Mouse (Mus musculus): Measurements from ENCODE around the gene 4833427G06Rik. TPM values are rescaled to one million over a fixed set of nuclear protein-coding genes. Genes with fewer than 3 reads are reported as not detected.

The 4833427G06Rik gene
- polyA plus RNA-seq, 2 experiments, result not detected

DNA sequence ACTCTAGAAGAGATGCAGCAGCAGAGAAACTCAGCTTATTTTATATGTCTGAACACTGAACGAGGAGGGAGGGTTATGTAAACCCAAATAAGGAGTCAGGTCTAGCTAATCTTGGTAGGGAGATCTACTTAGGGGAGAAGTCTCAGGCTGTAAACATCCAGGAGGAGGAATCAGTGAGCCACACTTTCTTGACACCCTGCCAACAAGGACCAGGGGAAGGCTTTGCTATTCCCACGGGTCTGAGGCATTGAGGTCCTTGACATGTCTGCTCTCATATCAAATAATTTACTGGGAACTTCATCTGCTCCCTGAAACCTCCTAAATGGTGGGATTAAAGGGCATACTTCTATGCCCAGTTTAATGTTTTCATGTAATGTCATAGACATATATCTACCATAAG, 5.6 kb downstream of the 4833427G06Rik start:
- Histone ChIP-seq H3K9ac (replicated peaks) (no peak overlapping the region), H3K36me3 (replicated peaks; ENCODE audit: control insufficient read depth, insufficient read depth, low read depth) (no peaks in the 10 kb centered on the region), H3K27ac (no peak overlapping the region), H3K9me3 (ENCODE audit: control insufficient read depth, low read length) (no peaks in the 10 kb centered on the region), H3K4me2 (ENCODE audit: low read depth) (no peak overlapping the region), H3K4me3 (ENCODE audit: insufficient read depth in 1 of 2, low read depth in 2 of 2, low read length in 2 of 2) (no peak overlapping the region), H3K27me3 (ENCODE audit: control insufficient read depth, insufficient read depth, low read length) (peaks cover 9% of the 10 kb centered on the region), H3K4me1 (replicated peaks; ENCODE audit: control insufficient read depth in 2 of 2, insufficient read depth in 2 of 2, low read length in 1 of 2) (peaks cover 4 to 5% of the 10 kb centered on the region in 2 experiments; a peak in 3 of 4 replicates)
- TF ChIP-seq CTCF (IDR thresholded peaks at IDR 0.05; ENCODE audit: low read depth) (no peak), EP300 (IDR thresholded peaks at IDR 0.05; ENCODE audit: low read depth) (no peak)
- no peak for DNase-seq (ENCODE audit: low read depth in 3 of 3, low spot score in 3 of 3)
- 31% methylated on average over 2 of the region's 2 CpGs for WGBS (ENCODE audit: insufficient replicate concordance)
- ATAC-seq (ENCODE audit: insufficient read depth), result no peak

DNA sequence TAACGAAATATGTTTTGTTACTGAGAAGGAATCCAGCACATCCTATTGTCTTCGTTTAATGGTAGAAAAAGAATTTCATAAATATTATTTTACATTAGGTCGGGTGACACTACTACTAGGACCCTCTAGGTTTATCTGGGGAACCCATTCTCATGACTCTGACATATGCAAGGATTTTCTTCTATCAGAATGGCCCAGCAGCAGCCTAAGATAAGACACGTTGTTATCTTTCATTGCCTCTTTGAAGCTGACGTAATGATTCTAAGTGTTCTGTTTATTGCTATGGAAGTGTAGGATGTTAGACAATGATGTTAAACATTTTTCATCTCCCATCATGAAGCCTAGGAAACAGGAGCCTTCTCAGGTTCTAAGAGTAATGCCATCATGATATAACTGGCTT, 8.2 kb downstream of the 4833427G06Rik start:
- no peaks in the 10 kb centered on the region for H3K9me3 ChIP-seq (ENCODE audit: control insufficient read depth, low read length)
- no peaks in the 10 kb centered on the region for H3K27me3 ChIP-seq (ENCODE audit: control insufficient read depth, insufficient read depth, low read length)
- H3K36me3 ChIP-seq (replicated peaks; ENCODE audit: control insufficient read depth, insufficient read depth, low read depth), result no peaks in the 10 kb centered on the region
- no peak overlapping the region for H3K4me3 ChIP-seq (ENCODE audit: insufficient read depth in 1 of 2, low read depth in 2 of 2, low read length in 2 of 2)
- H3K4me2 ChIP-seq (ENCODE audit: low read depth), result no peak overlapping the region
- ATAC-seq (ENCODE audit: insufficient read depth) (peak; percentile 31; the same call in 1 of the 2 replicates), DNase-seq (ENCODE audit: low read depth in 3 of 3, low spot score in 3 of 3) (peak in 1 of 3 experiments; percentile 17)
- H3K4me1 ChIP-seq (replicated peaks; ENCODE audit: control insufficient read depth in 2 of 2, insufficient read depth in 2 of 2, low read length in 1 of 2), result peaks cover 4 to 5% of the 10 kb centered on the region in 2 experiments; a peak in 3 of 4 replicates
- TF ChIP-seq CTCF (IDR thresholded peaks at IDR 0.05; ENCODE audit: low read depth), result no peak
- peak; percentile 77 for TF ChIP-seq EP300 (IDR thresholded peaks at IDR 0.05; ENCODE audit: low read depth)
- WGBS (ENCODE audit: insufficient replicate concordance), result 26% methylated on average over 5 of the region's 5 CpGs
- no peak overlapping the region for H3K9ac ChIP-seq (replicated peaks)
- H3K27ac ChIP-seq, result no peak overlapping the region

DNA sequence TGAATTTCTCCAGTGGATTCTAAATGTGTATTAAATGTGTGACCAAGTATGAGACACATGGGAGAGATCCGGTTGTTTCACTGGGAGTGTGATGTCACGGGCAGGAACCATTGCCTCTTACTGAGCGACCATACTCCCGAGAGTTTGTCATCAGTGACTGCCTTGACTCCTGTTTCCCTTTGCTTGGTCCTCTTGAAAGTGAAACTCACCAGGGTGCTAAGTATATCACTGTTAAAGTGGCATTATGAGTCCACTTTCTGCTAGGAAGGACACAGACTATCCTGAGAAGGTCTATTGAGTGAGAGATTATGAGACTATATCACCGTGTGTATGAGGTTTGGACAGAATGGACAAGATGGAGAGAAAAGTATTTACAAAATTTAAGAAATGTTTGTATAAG, 20.3 kb downstream of the 4833427G06Rik start:
- Histone ChIP-seq H3K4me2 (ENCODE audit: low read depth) (no peak overlapping the region), H3K4me3 (ENCODE audit: insufficient read depth in 1 of 2, low read depth in 2 of 2, low read length in 2 of 2) (no peak overlapping the region), H3K27me3 (ENCODE audit: control insufficient read depth, insufficient read depth, low read length) (no peaks in the 10 kb centered on the region), H3K9me3 (ENCODE audit: control insufficient read depth, low read length) (no peaks in the 10 kb centered on the region), H3K9ac (replicated peaks) (no peak overlapping the region), H3K27ac (no peak overlapping the region), H3K36me3 (replicated peaks; ENCODE audit: control insufficient read depth, insufficient read depth, low read depth) (no peaks in the 10 kb centered on the region), H3K4me1 (replicated peaks; ENCODE audit: control insufficient read depth in 2 of 2, insufficient read depth in 2 of 2, low read length in 1 of 2) (peaks cover 0 to 5% of the 10 kb centered on the region in 2 experiments; a peak in 2 of 4 replicates)
- TF ChIP-seq CTCF (IDR thresholded peaks at IDR 0.05; ENCODE audit: low read depth) (no peak), EP300 (IDR thresholded peaks at IDR 0.05; ENCODE audit: low read depth) (no peak)
- WGBS (ENCODE audit: insufficient replicate concordance), result 62% methylated on average over 5 of the region's 5 CpGs
- ATAC-seq (ENCODE audit: insufficient read depth), result no peak
- no peak for DNase-seq (ENCODE audit: low read depth in 3 of 3, low spot score in 3 of 3)

DNA sequence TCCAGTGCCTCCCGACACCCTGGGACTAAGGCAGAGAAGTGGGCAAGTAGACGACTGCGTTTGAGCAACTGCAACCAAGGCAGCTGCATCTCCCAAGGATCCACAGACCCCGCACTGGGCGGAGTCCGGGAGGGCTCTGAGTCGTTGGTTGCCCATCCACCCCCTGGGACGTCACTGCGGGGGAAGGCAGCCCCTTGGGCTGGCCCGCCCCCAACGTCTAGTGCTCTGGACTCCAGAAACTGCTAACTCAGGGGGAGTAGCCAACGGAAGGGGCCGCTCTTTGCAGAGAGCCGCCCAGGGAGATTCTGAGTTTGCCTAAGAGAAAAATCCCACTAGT, 24.9 kb downstream of the 4833427G06Rik start, which contains the start of gene Layn:
Gene Layn (minus strand): TSS at position 116 of the 337 bp plus-strand sequence.
- peak within 1 kb of the TSS; percentile 66 for H3K4me2 ChIP-seq (ENCODE audit: low read depth)
- peak; percentile 88 for ATAC-seq (ENCODE audit: insufficient read depth)
- no peak within 1 kb of the TSS for H3K9ac ChIP-seq (replicated peaks)
- DNase-seq (ENCODE audit: low read depth in 3 of 3, low spot score in 3 of 3), result peak; percentile 23 to 49 (median 29)
- peak within 1 kb of the TSS; percentile 33 to 47 for H3K4me3 ChIP-seq (ENCODE audit: insufficient read depth in 1 of 2, low read depth in 2 of 2, low read length in 2 of 2)
- H3K27ac ChIP-seq, result no peak within 1 kb of the TSS
- no peaks in the 10 kb centered on the region for H3K36me3 ChIP-seq (replicated peaks; ENCODE audit: control insufficient read depth, insufficient read depth, low read depth)
- no peaks in the 10 kb centered on the region for H3K9me3 ChIP-seq (ENCODE audit: control insufficient read depth, low read length)
- no peaks in the 10 kb centered on the region; the same call in 1 of the 2 replicates for H3K27me3 ChIP-seq (ENCODE audit: control insufficient read depth, insufficient read depth, low read length)
- WGBS (ENCODE audit: insufficient replicate concordance), result under 1% methylated on average over 14 of the region's 14 CpGs
- TF ChIP-seq CTCF (IDR thresholded peaks at IDR 0.05; ENCODE audit: low read depth) (no peak), EP300 (IDR thresholded peaks at IDR 0.05; ENCODE audit: low read depth) (no peak)
- H3K4me1 ChIP-seq (replicated peaks; ENCODE audit: control insufficient read depth in 2 of 2, insufficient read depth in 2 of 2, low read length in 1 of 2), result peaks cover 0 to 5% of the 10 kb centered on the region in 2 experiments; a peak in 2 of 4 replicates

DNA sequence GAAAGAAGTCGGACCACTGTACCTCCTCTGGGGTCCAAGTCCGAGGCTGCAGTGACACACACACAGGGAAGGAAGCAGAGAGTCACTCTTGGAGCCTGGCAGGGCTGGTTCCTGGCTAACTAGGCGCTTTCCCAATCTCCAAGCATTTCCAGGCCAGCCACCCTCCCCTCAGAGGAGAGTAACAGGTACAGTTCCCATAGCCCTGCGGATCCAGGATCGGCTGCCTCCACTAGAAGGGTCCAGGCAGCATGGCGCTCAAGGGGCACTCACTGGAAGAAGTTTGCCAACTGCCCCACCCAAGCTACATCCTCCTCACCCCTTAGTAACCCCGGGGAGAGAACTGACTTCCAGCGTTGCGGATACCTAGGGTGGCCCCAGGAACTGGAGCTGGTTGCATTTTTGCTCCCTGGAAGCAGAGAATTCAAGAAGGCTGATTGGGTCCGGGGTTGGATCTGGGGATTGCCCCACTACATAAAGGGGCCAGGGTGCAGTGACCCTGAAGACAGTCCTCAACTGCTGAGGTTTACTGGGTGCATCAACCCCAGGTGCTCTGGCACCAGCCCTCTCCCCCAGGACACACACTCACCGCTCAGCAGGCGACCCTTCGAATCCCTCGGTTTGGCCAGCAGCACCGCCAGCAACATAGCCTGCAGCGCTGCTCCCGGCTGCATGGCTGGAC, 25.4 kb downstream of the 4833427G06Rik start:
- Histone ChIP-seq H3K4me2 (ENCODE audit: low read depth) (peak overlapping the region; percentile 66), H3K9me3 (ENCODE audit: control insufficient read depth, low read length) (no peaks in the 10 kb centered on the region), H3K36me3 (replicated peaks; ENCODE audit: control insufficient read depth, insufficient read depth, low read depth) (no peaks in the 10 kb centered on the region), H3K27me3 (ENCODE audit: control insufficient read depth, insufficient read depth, low read length) (no peaks in the 10 kb centered on the region; the same call in 1 of the 2 replicates), H3K9ac (replicated peaks) (no peak overlapping the region), H3K4me1 (replicated peaks; ENCODE audit: control insufficient read depth in 2 of 2, insufficient read depth in 2 of 2, low read length in 1 of 2) (peaks cover 0 to 5% of the 10 kb centered on the region in 2 experiments; a peak in 2 of 4 replicates), H3K4me3 (ENCODE audit: insufficient read depth in 1 of 2, low read depth in 2 of 2, low read length in 2 of 2) (peak overlapping the region; percentile 33 to 47), H3K27ac (no peak overlapping the region)
- WGBS (ENCODE audit: insufficient replicate concordance), result under 1% methylated on average over 17 of the region's 17 CpGs
- DNase-seq (ENCODE audit: low read depth in 3 of 3, low spot score in 3 of 3) (no peak), ATAC-seq (ENCODE audit: insufficient read depth) (peak; percentile 18; the same call in 1 of the 2 replicates)
- no peak for TF ChIP-seq EP300 (IDR thresholded peaks at IDR 0.05; ENCODE audit: low read depth)
- TF ChIP-seq CTCF (IDR thresholded peaks at IDR 0.05; ENCODE audit: low read depth), result no peak

All from liver, embryonic 14.5 days (tissue).